Mouse (Mus musculus) thymus, adult 2 months (tissue): ENCODE data around the gene 1700023F06Rik.

Experiments used
- CTCF ChIP-seq: fragments of 200-500 bp; IDR thresholded peaks from 2 replicates; pipeline ENCODE4 v1.5.1; 2012; ENCODE audit warnings: mild to moderate bottlenecking, control low read depth, low read length, moderate library complexity, borderline replicate concordance; ENCODE audit not compliant: control insufficient read depth, poor library complexity, insufficient read depth; ENCODE audit errors: extremely low read depth
- POLR2A ChIP-seq: fragments of 200-500 bp; IDR thresholded peaks from 2 replicates; pipeline ENCODE4 v1.6.1; 2012; ENCODE audit warnings: mild to moderate bottlenecking, low read length, control low read depth, moderate library complexity; ENCODE audit not compliant: control insufficient read depth, poor library complexity, insufficient read depth; ENCODE audit errors: extremely low read depth

GRCm38 (mm10) chr11:103170111-103170493 lies 38.3 kb downstream of the 1700023F06Rik start:
- TF ChIP-seq POLR2A (no peak), CTCF (no peak)
